Mouse (Mus musculus) kidney, embryonic 16.5 days (tissue): ENCODE data around the gene Tsen54. TPM values are rescaled to one million over a fixed set of nuclear protein-coding genes. Genes with fewer than 3 reads are reported as not detected.
A peak's percentile ranks its signal among the peaks of the same experiment; 100 is the strongest.

ENCODE experiments used
- ATAC-seq: fragments of 200-750 bp; cut with Nextera tagmentation; 2 replicates; pipeline ENCODE4 v1.8.0; 2017; ENCODE audit warnings: moderate TSS enrichment; ENCODE audit not compliant: low FRiP score, low TSS enrichment
- H3K27ac ChIP-seq: fragments of 300-500 bp; sonication (generic); 2 replicates; pipeline ENCODE4 v1.5.1; 2014; ENCODE audit warnings: low read length
- H3K27me3 ChIP-seq: fragments of 300-500 bp; sonication (generic); 2 replicates; pipeline ENCODE4 v1.6.1; 2014; ENCODE audit warnings: low read length, control low read depth, mixed read lengths; ENCODE audit not compliant: insufficient read depth
- H3K36me3 ChIP-seq: fragments of 300-500 bp; sonication (generic); 2 replicates; pipeline ENCODE4 v1.6.1; 2014; ENCODE audit warnings: low read length, control low read depth, mixed read lengths; ENCODE audit not compliant: insufficient read depth
- H3K4me1 ChIP-seq: fragments of 300-500 bp; sonication (generic); 2 replicates; pipeline ENCODE4 v1.6.1; 2014; ENCODE audit warnings: low read length, control low read depth, mixed read lengths; ENCODE audit not compliant: insufficient read depth
- H3K4me2 ChIP-seq: fragments of 300-500 bp; sonication (generic); replicated peaks from 2 replicates; pipeline ENCODE4 v1.6.1; 2014; ENCODE audit warnings: low read depth, low read length
- H3K4me3 ChIP-seq: fragments of 300-500 bp; sonication (generic); 2 replicates; pipeline ENCODE4 v1.5.1; 2014; ENCODE audit warnings: mild to moderate bottlenecking, low read length
- H3K9ac ChIP-seq: fragments of 300-500 bp; sonication (generic); replicated peaks from 2 replicates; pipeline ENCODE4 v1.6.1; 2014; ENCODE audit warnings: low read length
- H3K9me3 ChIP-seq: fragments of 300-500 bp; sonication (generic); 2 replicates; pipeline ENCODE4 v1.6.1; 2016; ENCODE audit warnings: low read length, control low read depth
- WGBS: fragments of 180-500 bp; shearing (Covaris S2); extraction: QIAGEN DNeasy Blood & Tissue Kit; methylation state at CpG from one replicate; pipeline ENCODE4 v1.1.7; 2014; 5-methylcytosine and 5-hydroxymethylcytosine counted together
- polyA plus RNA-seq: library from polyadenylated mRNA; unstranded; fragments of >200 nt; fragmentation: Nextera tagmentation; extraction: Ambion mirVana; gene quantifications from 2 replicates; pipeline ENCODE4 v1.2.1, GENCODE M21; 2015

Tsen54 gene
- polyA plus RNA-seq, 1 experiment from 2014 or later: 50.2 TPM

- 18% methylated on average over 11 of the region's 11 CpGs for WGBS
- Histone ChIP-seq H3K36me3 (peaks cover 26% of the 10 kb centered on the region), H3K27ac (peak overlapping the region; percentile 66), H3K9me3 (no peaks in the 10 kb centered on the region), H3K4me3 (peak overlapping the region; percentile 81), H3K4me1 (peaks cover 26% of the 10 kb centered on the region), H3K27me3 (no peaks in the 10 kb centered on the region), H3K9ac (peak overlapping the region; percentile 86), H3K4me2 (peak overlapping the region; percentile 66)
- no peak for ATAC-seq
These were observed 10.3 kb downstream of the Tsen54 start for GRCm38 (mm10) chr11:115824813-115825212.

DNA sequence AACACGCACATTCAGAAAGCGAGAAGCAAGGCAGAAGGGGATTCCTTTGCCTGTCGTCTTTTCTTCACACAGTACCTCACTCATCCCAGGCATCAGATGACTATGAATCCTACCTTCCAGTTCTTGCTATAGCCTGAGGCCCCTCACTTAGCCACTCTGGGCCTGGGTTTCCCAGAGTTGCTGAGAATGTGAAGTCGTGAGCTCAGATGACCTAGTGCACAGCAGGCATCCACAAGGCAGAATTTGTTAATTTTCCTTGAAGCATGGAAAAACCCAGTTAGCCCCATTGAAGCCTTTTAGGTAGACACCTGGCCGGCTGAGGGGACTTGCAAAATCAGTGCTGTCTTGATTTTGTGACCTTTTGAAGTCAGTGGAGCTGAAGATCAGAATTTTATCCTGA, 12.0 kb downstream of the Tsen54 start:
- H3K4me3 ChIP-seq: no peak overlapping the region
- H3K4me1 ChIP-seq: peaks cover 43% of the 10 kb centered on the region

DNA sequence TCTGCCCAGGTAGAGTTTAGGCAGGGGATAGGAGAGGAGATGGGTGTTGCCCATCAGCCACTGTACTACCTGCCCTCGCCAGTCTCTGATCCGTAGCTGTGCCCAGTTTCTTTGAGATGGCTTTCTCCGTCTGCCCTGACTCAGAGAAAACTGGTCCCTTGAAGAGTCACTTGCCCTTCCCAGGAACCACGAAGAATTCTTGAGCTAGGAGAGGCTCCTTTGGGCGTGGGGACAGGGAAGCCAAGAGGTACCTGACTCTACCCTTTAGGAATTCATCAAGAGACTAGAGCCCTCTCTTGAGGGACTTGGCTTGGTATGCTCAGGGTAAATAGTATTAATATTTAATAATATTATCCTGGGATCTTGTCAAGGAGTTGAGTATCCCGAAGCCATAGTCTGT, 13.1 kb downstream of the Tsen54 start:
- Histone ChIP-seq H3K4me1 (peaks cover 55% of the 10 kb centered on the region), H3K9ac (no peak overlapping the region), H3K4me3 (no peak overlapping the region), H3K9me3 (no peaks in the 10 kb centered on the region), H3K36me3 (0 out of 2 replicates have a peak, but pooled peaks cover 4% of the 10 kb centered on the region), H3K27ac (no peak overlapping the region), H3K4me2 (no peak overlapping the region), H3K27me3 (no peaks in the 10 kb centered on the region)
- 90% methylated on average over 6 of the region's 6 CpGs for WGBS
- ATAC-seq: no peak

More for the DNA sequence above, 12.0 kb downstream of the Tsen54 start:
- Histone ChIP-seq H3K9ac (no peak overlapping the region), H3K4me2 (no peak overlapping the region), H3K27me3 (no peaks in the 10 kb centered on the region), H3K27ac (no peak overlapping the region), H3K36me3 (0 out of 2 replicates have a peak, but pooled peaks cover 13% of the 10 kb centered on the region), H3K9me3 (no peaks in the 10 kb centered on the region)
- no peak for ATAC-seq
- 65% methylated on average over 5 of the region's 5 CpGs for WGBS

GRCm38 (mm10) chr11:115829036-115829435, 14.5 kb downstream of the Tsen54 start:
- H3K9ac ChIP-seq: 0 out of 2 replicates have a peak overlapping the region, but pooled peaks have one; percentile 17
- WGBS: 58% methylated on average over 4 of the region's 4 CpGs
- no peak overlapping the region for H3K4me3 ChIP-seq
- H3K36me3 ChIP-seq: no peaks in the 10 kb centered on the region
- no peak for ATAC-seq
- no peak overlapping the region for H3K4me2 ChIP-seq
- no peak overlapping the region for H3K27ac ChIP-seq
- H3K9me3 ChIP-seq: no peaks in the 10 kb centered on the region
- H3K27me3 ChIP-seq: no peaks in the 10 kb centered on the region
- peaks cover 63% of the 10 kb centered on the region for H3K4me1 ChIP-seq

- H3K4me1 ChIP-seq: peaks cover 77% of the 10 kb centered on the region
- H3K9me3 ChIP-seq: no peaks in the 10 kb centered on the region
- H3K9ac ChIP-seq: peak overlapping the region; percentile 41
- peak; percentile 30 for ATAC-seq
- no peaks in the 10 kb centered on the region for H3K27me3 ChIP-seq
- peak overlapping the region; percentile 94 for H3K27ac ChIP-seq
- 23% methylated on average over 25 of the region's 25 CpGs for WGBS
- H3K4me3 ChIP-seq: no peak overlapping the region
- no peaks in the 10 kb centered on the region for H3K36me3 ChIP-seq
- peak overlapping the region; percentile 31 for H3K4me2 ChIP-seq
These were observed 16.2 kb downstream of the Tsen54 start for GRCm38 (mm10) chr11:115830550-115831325.

GRCm38 (mm10) chr11:115831518-115831917, 17.0 kb downstream of the Tsen54 start:
- peak overlapping the region; percentile 41 for H3K9ac ChIP-seq
- no peak for ATAC-seq
- peak overlapping the region; percentile 94 for H3K27ac ChIP-seq
- H3K4me2 ChIP-seq: peak overlapping the region; percentile 31
- peaks cover 82% of the 10 kb centered on the region for H3K4me1 ChIP-seq
- WGBS: 42% methylated on average over 3 of the region's 3 CpGs
- no peaks in the 10 kb centered on the region for H3K9me3 ChIP-seq
- no peaks in the 10 kb centered on the region for H3K27me3 ChIP-seq
- no peaks in the 10 kb centered on the region for H3K36me3 ChIP-seq
- H3K4me3 ChIP-seq: no peak overlapping the region

- Histone ChIP-seq H3K4me2 (peak overlapping the region; percentile 34), H3K27ac (peak overlapping the region; percentile 94), H3K27me3 (no peaks in the 10 kb centered on the region), H3K36me3 (no peaks in the 10 kb centered on the region), H3K4me1 (peaks cover 82% of the 10 kb centered on the region), H3K9ac (peak overlapping the region; percentile 41; the same call in 1 of the 2 replicates), H3K4me3 (no peak overlapping the region), H3K9me3 (no peaks in the 10 kb centered on the region)
- ATAC-seq: no peak
- 44% methylated on average over 6 of the region's 6 CpGs for WGBS
These were observed 17.5 kb downstream of the Tsen54 start for GRCm38 (mm10) chr11:115832064-115832463.

GRCm38 (mm10) chr11:115832523-115832922, 18.0 kb downstream of the Tsen54 start:
- 3% methylated on average over 8 of the region's 8 CpGs for WGBS
- Histone ChIP-seq H3K36me3 (no peaks in the 10 kb centered on the region), H3K27me3 (no peaks in the 10 kb centered on the region), H3K9ac (peak overlapping the region; percentile 41; the same call in 1 of the 2 replicates), H3K4me2 (peak overlapping the region; percentile 34), H3K4me3 (no peak overlapping the region), H3K9me3 (no peaks in the 10 kb centered on the region), H3K27ac (peak overlapping the region; percentile 94), H3K4me1 (peaks cover 85% of the 10 kb centered on the region)
- ATAC-seq: peak; percentile 57

DNA sequence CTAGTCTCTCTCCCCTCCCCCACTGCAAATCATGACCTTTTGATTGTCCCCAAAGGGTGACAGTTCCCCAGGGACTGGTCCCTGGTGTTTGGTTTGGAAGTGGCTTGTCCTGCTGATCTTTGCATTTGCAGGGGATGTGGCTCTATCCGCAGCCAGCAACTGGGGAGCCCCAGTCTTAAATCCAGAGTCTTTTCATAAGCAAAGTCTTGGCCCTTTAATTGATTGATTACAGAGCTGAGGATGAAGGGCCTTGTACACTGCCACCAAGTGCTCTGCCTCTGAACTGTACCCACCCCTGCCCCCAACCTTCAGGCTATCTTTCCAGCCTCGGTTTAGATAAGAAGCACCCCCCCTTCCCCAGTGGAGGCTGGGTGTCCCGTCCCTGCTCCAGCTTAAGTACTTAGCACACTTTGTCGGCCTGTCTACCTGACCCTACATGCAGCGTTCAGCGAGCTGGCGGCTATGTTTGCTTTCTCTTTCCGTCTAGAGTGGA, 18.5 kb downstream of the Tsen54 start:
- no peaks in the 10 kb centered on the region for H3K9me3 ChIP-seq
- H3K27me3 ChIP-seq: no peaks in the 10 kb centered on the region
- no peaks in the 10 kb centered on the region for H3K36me3 ChIP-seq
- peak overlapping the region; percentile 41 for H3K9ac ChIP-seq
- ATAC-seq: no peak
- H3K27ac ChIP-seq: peak overlapping the region; percentile 94
- peaks cover 87% of the 10 kb centered on the region for H3K4me1 ChIP-seq
- 11% methylated on average over 8 of the region's 8 CpGs for WGBS
- peak overlapping the region; percentile 34 for H3K4me2 ChIP-seq
- H3K4me3 ChIP-seq: no peak overlapping the region

DNA sequence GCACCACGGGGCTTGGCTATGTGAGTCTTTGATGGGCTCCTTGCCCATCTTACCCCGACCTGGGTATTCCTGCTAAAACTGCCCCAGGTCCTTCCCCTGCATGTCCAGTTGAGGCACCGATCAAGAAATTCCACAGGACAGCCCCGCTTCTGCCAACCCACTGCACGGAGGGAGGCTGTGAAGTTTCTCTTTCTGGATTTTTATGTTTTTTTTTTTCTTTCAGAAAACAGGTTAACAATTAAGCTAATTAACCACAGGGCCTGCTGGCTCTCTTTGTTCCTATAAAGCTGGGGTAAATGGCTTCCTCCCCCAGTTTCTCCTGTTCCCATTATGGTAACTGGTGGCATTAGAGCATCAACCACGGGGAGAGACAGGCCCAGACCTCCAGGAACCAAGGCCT, 19.5 kb downstream of the Tsen54 start:
- ATAC-seq: no peak
- no peaks in the 10 kb centered on the region for H3K9me3 ChIP-seq
- peak overlapping the region; percentile 13; the same call in 1 of the 2 replicates for H3K4me2 ChIP-seq
- H3K27me3 ChIP-seq: no peaks in the 10 kb centered on the region
- WGBS: 49% methylated on average over 6 of the region's 6 CpGs
- H3K9ac ChIP-seq: peak overlapping the region; percentile 54
- peaks cover 87% of the 10 kb centered on the region for H3K4me1 ChIP-seq
- H3K27ac ChIP-seq: peak overlapping the region; percentile 94
- H3K4me3 ChIP-seq: no peak overlapping the region
- no peaks in the 10 kb centered on the region for H3K36me3 ChIP-seq
